Mouse (Mus musculus): Measurements from ENCODE around the gene Zranb1.

DNA sequence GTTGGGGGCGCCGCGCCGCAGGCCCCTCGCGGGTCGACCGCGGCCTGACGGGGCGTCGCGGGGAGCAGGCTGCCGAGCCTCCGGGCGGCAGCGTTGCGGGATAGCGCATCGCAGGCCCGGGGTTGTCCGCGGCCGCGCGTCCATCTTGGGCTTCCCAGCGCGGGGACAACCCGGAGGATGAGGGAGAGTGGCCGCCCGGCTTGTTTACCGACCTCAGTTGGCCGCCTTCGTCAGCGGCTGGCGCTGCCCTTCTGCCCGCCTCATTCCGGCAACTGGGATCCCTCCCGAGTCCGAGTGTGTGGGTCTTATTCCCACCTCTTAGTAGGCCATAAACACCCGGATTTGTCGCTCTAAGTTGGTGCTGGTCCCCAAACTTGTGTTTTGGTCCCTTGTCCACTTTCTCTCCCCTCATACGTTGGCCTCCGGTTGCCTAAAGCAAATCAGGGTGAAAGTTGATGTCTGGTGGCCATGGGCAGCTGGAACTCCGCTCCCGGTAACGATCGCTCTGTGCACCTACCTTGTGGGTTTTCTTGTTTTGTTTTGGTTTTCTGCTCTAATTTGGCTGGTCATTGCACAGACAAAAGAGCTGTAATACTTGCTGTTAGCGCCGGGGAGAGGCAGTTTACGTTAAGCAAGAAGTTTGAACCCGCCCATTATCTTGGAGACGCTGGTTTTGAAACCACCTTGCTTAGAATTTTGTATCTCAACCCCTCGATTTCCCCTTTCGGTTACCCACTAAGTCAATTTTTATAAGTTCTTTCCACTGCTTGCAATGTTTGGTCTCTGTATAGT lies 814 bp downstream of the Zranb1 start:
- no peak for TF ChIP-seq CTCF (conservative IDR thresholded peaks at IDR 0.05; ENCODE audit: insufficient read depth, insufficient read length, low read depth, low read length)
- no peak for TF ChIP-seq POLR2A (IDR thresholded peaks at IDR 0.05; ENCODE audit: low read depth, low read length)
